Mouse (Mus musculus) large intestine, adult 2 months (tissue): ENCODE measurements around the gene Ttf2. TPM values are rescaled to one million over a fixed set of nuclear protein-coding genes. Genes with fewer than 3 reads are reported as not detected.

Source experiments
- DNase-seq: peaks from one replicate; pipeline ENCODE4 v3.0.0-alpha.2; 2012; ENCODE audit warnings: low read depth, low spot score
- WGBS: fragments of 180-500 bp; shearing (Covaris S2); methylation state at CpG from one replicate; pipeline ENCODE4 v1.1.7; 2018; 5-methylcytosine and 5-hydroxymethylcytosine counted together
- polyA plus RNA-seq: library from polyadenylated mRNA; depleted of rRNA; stranded (reverse); fragments of >200 nt; gene quantifications from 2 replicates; pipeline ENCODE4 v1.2.3, GENCODE M21; 2012

The Ttf2 gene
- polyA plus RNA-seq, 1 experiment, result 4.1 TPM

- DNase-seq, result no peak
- WGBS, result 36% methylated on average over 1 of the region's 1 CpGs
Observed at GRCm38 (mm10) chr3:100990231-100990630, 20.8 kb upstream of the Ttf2 start.

- 47% methylated on average over 12 of the region's 12 CpGs for WGBS
- no peak for DNase-seq
Observed at GRCm38 (mm10) chr3:100989417-100989816, 20.0 kb upstream of the Ttf2 start.

- WGBS, result 71% methylated on average over 8 of the region's 8 CpGs
- DNase-seq, result no peak
Observed at GRCm38 (mm10) chr3:100979290-100979689, 9.8 kb upstream of the Ttf2 start.

- 3% methylated on average over 1 of the region's 1 CpGs for whole genome bisulfite sequencing
- peak; percentile 22 for DNase-seq
Observed at GRCm38 (mm10) chr3:100973906-100974305, 4.4 kb upstream of the Ttf2 start.

- WGBS, result 76% methylated on average over 14 of the region's 14 CpGs
- no peak for DNase-seq
Observed at GRCm38 (mm10) chr3:100963849-100964542, 5.5 kb downstream of the Ttf2 start.

- WGBS, result 91% methylated on average over 7 of the region's 7 CpGs
- no peak for DNase-seq
Observed at GRCm38 (mm10) chr3:100961501-100961900, 8.0 kb downstream of the Ttf2 start.

- 90% methylated on average over 5 of the region's 5 CpGs for WGBS
Observed at GRCm38 (mm10) chr3:100961007-100961406, 8.5 kb downstream of the Ttf2 start.

GRCm38 (mm10) chr3:100954616-100955015, 14.8 kb downstream of the Ttf2 start:
- DNase-seq, result no peak

More at GRCm38 (mm10) chr3:100961007-100961406, 8.5 kb downstream of the Ttf2 start:
- no peak for DNase-seq

GRCm38 (mm10) chr3:100951531-100951930, 17.9 kb downstream of the Ttf2 start:
- 94% methylated on average over 4 of the region's 4 CpGs for WGBS
- no peak for DNase-seq

GRCm38 (mm10) chr3:100947286-100947685, 22.2 kb downstream of the Ttf2 start:
- DNase-seq, result no peak
- WGBS, result 90% methylated on average over 8 of the region's 8 CpGs

- no peak for DNase-seq
Observed at GRCm38 (mm10) chr3:100940496-100941037, 28.9 kb downstream of the Ttf2 start.

GRCm38 (mm10) chr3:100938211-100938610, 31.3 kb downstream of the Ttf2 start:
- 94% methylated on average over 4 of the region's 4 CpGs for WGBS
- no peak for DNase-seq

More at GRCm38 (mm10) chr3:100940496-100941037, 28.9 kb downstream of the Ttf2 start:
- WGBS, result 89% methylated on average over 4 of the region's 4 CpGs

- WGBS, result 98% methylated on average over 6 of the region's 6 CpGs
Observed at GRCm38 (mm10) chr3:100936201-100936600, 33.3 kb downstream of the Ttf2 start.

GRCm38 (mm10) chr3:100935521-100935920, 33.9 kb downstream of the Ttf2 start:
- DNase-seq, result no peak
- 55% methylated on average over 6 of the region's 6 CpGs for WGBS

More at GRCm38 (mm10) chr3:100936201-100936600, 33.3 kb downstream of the Ttf2 start:
- DNase-seq, result no peak

- DNase-seq, result no peak
- 79% methylated on average over 11 of the region's 11 CpGs for WGBS
Observed at GRCm38 (mm10) chr3:100932077-100932944, 37.2 kb downstream of the Ttf2 start.

GRCm38 (mm10) chr3:100931332-100932076, 38.0 kb downstream of the Ttf2 start:
- WGBS, result 92% methylated on average over 23 of the region's 23 CpGs

GRCm38 (mm10) chr3:100925176-100925575, 44.3 kb downstream of the Ttf2 start:
- WGBS, result 77% methylated on average over 16 of the region's 16 CpGs
- no peak for DNase-seq

More at GRCm38 (mm10) chr3:100931332-100932076, 38.0 kb downstream of the Ttf2 start:
- no peak for DNase-seq

- DNase-seq, result no peak
- WGBS, result 68% methylated on average over 6 of the region's 6 CpGs
Observed at GRCm38 (mm10) chr3:100924065-100924732, 45.3 kb downstream of the Ttf2 start.
